Mouse (Mus musculus): Measurements from ENCODE around the gene Preb. TPM values are rescaled to one million over a fixed set of nuclear protein-coding genes. Genes with fewer than 3 reads are reported as not detected.

Gene Preb
- polyA plus RNA-seq (2015; fragmentation: Illumina TruSeq; extraction: RNeasy Lipid Tissue Mini Kit (QIAGEN cat#74804); ENCODE audit: insufficient read depth, low replicate concordance): 147 TPM

GRCm38 (mm10) chr5:30959966-30960501, at the start of gene Preb:
Gene Preb (minus strand): TSS chr5:30960361.

GRCm38 (mm10) chr5:30968416-30968815, 8.3 kb upstream of the Preb start, which contains the start of gene Tcf23:
Gene Tcf23 (plus strand): TSS chr5:30968662.

GRCm38 (mm10) chr5:30944956-30945781, 15.0 kb downstream of the Preb start, which contains the start of gene Cgref1:
Gene Cgref1 (minus strand): TSS chr5:30945591.

DNA sequence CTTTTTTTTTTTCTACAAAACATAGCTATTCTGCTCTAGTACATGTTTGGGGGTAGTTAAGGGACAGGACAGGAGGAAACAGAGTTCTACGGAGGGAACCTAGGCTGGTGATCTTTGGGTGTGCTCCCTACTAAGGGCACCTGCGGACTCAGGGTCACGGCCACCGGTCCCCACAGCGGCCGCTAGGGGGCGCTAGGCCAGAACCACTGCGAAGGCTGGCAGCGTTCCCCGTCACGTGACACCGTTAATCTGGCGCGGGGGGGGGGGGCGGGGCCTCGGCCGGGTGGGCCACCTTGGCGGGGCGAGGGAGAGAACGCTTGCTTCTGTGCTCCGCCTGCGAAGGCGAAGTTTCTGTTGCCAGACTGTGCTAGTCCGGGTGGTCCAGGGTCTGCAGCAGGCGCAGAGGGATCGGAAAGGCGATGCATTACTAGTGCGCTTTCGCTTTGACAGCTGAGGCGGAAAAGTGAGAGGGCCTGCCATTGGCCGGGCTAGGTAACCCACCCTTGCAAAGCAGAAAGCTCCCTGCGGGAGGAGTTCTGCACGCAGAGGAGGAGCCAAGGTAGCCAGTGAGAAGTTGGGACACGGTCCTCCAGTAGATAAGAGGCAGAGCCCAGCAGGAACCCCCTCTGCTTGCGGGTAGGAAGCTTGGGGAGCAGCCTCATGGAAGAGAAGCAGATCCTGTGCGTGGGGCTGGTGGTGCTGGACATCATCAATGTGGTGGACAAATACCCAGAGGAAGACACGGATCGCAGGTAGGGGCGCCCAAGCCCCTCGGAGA, 38.7 kb downstream of the Preb start, which contains the start of gene Khk:
Gene Khk (plus strand): TSS at position 176 of the 778 bp plus-strand sequence.

GRCm38 (mm10) chr5:30913060-30913841, 46.9 kb downstream of the Preb start, which contains the start of gene Emilin1:
Gene Emilin1 (plus strand): TSS chr5:30913402.

GRCm38 (mm10) chr5:30907413-30908059, 52.6 kb downstream of the Preb start, which contains the start of gene Ost4:
Gene Ost4 (minus strand): TSS chr5:30907788.

Other genes starting within 250 kb of the Preb start
- gene Dpysl5, start 248.8 kb downstream of the Preb start, polyA plus RNA-seq (2015; fragmentation: Illumina TruSeq; extraction: RNeasy Lipid Tissue Mini Kit (QIAGEN cat#74804); ENCODE audit: insufficient read depth, low replicate concordance): 0.04 TPM
- 10.2 TPM for gene Mapre3, start 145.7 kb downstream of the Preb start, polyA plus RNA-seq (2015; fragmentation: Illumina TruSeq; extraction: RNeasy Lipid Tissue Mini Kit (QIAGEN cat#74804); ENCODE audit: insufficient read depth, low replicate concordance)
- gene Tmem214, start 92.3 kb downstream of the Preb start, polyA plus RNA-seq (2015; fragmentation: Illumina TruSeq; extraction: RNeasy Lipid Tissue Mini Kit (QIAGEN cat#74804); ENCODE audit: insufficient read depth, low replicate concordance): 22.5 TPM
- gene Agbl5, start 71.7 kb downstream of the Preb start, polyA plus RNA-seq (2015; fragmentation: Illumina TruSeq; extraction: RNeasy Lipid Tissue Mini Kit (QIAGEN cat#74804); ENCODE audit: insufficient read depth, low replicate concordance): 9.6 TPM
- 182 TPM for gene Ost4, start 52.6 kb downstream of the Preb start, polyA plus RNA-seq (2015; fragmentation: Illumina TruSeq; extraction: RNeasy Lipid Tissue Mini Kit (QIAGEN cat#74804); ENCODE audit: insufficient read depth, low replicate concordance)
- 12.1 TPM for gene Emilin1, start 47.0 kb downstream of the Preb start, polyA plus RNA-seq (2015; fragmentation: Illumina TruSeq; extraction: RNeasy Lipid Tissue Mini Kit (QIAGEN cat#74804); ENCODE audit: insufficient read depth, low replicate concordance)
- 8.0 TPM for gene Khk, start 38.9 kb downstream of the Preb start, polyA plus RNA-seq (2015; fragmentation: Illumina TruSeq; extraction: RNeasy Lipid Tissue Mini Kit (QIAGEN cat#74804); ENCODE audit: insufficient read depth, low replicate concordance)
- gene Cgref1, start 14.8 kb downstream of the Preb start, polyA plus RNA-seq (2015; fragmentation: Illumina TruSeq; extraction: RNeasy Lipid Tissue Mini Kit (QIAGEN cat#74804); ENCODE audit: insufficient read depth, low replicate concordance): not detected
- gene Tcf23, start 8.3 kb upstream of the Preb start, polyA plus RNA-seq (2015; fragmentation: Illumina TruSeq; extraction: RNeasy Lipid Tissue Mini Kit (QIAGEN cat#74804); ENCODE audit: insufficient read depth, low replicate concordance): 0.54 TPM
- gene Atraid, start 88.0 kb upstream of the Preb start, polyA plus RNA-seq (2015; fragmentation: Illumina TruSeq; extraction: RNeasy Lipid Tissue Mini Kit (QIAGEN cat#74804); ENCODE audit: insufficient read depth, low replicate concordance): 100 TPM
- 5.0 TPM for gene Slc5a6, start 88.6 kb upstream of the Preb start, polyA plus RNA-seq (2015; fragmentation: Illumina TruSeq; extraction: RNeasy Lipid Tissue Mini Kit (QIAGEN cat#74804); ENCODE audit: insufficient read depth, low replicate concordance)
- 12.4 TPM for gene Cad, start 94.4 kb upstream of the Preb start, polyA plus RNA-seq (2015; fragmentation: Illumina TruSeq; extraction: RNeasy Lipid Tissue Mini Kit (QIAGEN cat#74804); ENCODE audit: insufficient read depth, low replicate concordance)
- not detected for gene Dnajc5g, start 145.9 kb upstream of the Preb start, polyA plus RNA-seq (2015; fragmentation: Illumina TruSeq; extraction: RNeasy Lipid Tissue Mini Kit (QIAGEN cat#74804); ENCODE audit: insufficient read depth, low replicate concordance)
- not detected for gene Slc30a3, start 147.9 kb upstream of the Preb start, polyA plus RNA-seq (2015; fragmentation: Illumina TruSeq; extraction: RNeasy Lipid Tissue Mini Kit (QIAGEN cat#74804); ENCODE audit: insufficient read depth, low replicate concordance)
- gene Trim54, start 156.4 kb upstream of the Preb start, polyA plus RNA-seq (2015; fragmentation: Illumina TruSeq; extraction: RNeasy Lipid Tissue Mini Kit (QIAGEN cat#74804); ENCODE audit: insufficient read depth, low replicate concordance): not detected
- not detected for gene Ucn, start 178.5 kb upstream of the Preb start, polyA plus RNA-seq (2015; fragmentation: Illumina TruSeq; extraction: RNeasy Lipid Tissue Mini Kit (QIAGEN cat#74804); ENCODE audit: insufficient read depth, low replicate concordance)
- gene Mpv17, start 193.9 kb upstream of the Preb start, polyA plus RNA-seq (2015; fragmentation: Illumina TruSeq; extraction: RNeasy Lipid Tissue Mini Kit (QIAGEN cat#74804); ENCODE audit: insufficient read depth, low replicate concordance): 37.0 TPM
- gene Gm29609, start 219.6 kb upstream of the Preb start, polyA plus RNA-seq (2015; fragmentation: Illumina TruSeq; extraction: RNeasy Lipid Tissue Mini Kit (QIAGEN cat#74804); ENCODE audit: insufficient read depth, low replicate concordance): 2.1 TPM
- 116 TPM for gene Gtf3c2, start 219.8 kb upstream of the Preb start, polyA plus RNA-seq (2015; fragmentation: Illumina TruSeq; extraction: RNeasy Lipid Tissue Mini Kit (QIAGEN cat#74804); ENCODE audit: insufficient read depth, low replicate concordance)
- gene Snx17, start 232.9 kb upstream of the Preb start, polyA plus RNA-seq (2015; fragmentation: Illumina TruSeq; extraction: RNeasy Lipid Tissue Mini Kit (QIAGEN cat#74804); ENCODE audit: insufficient read depth, low replicate concordance): 97.0 TPM
- gene Eif2b4, start 233.1 kb upstream of the Preb start, polyA plus RNA-seq (2015; fragmentation: Illumina TruSeq; extraction: RNeasy Lipid Tissue Mini Kit (QIAGEN cat#74804); ENCODE audit: insufficient read depth, low replicate concordance): 17.1 TPM
- gene Zfp513, start 241.9 kb upstream of the Preb start, polyA plus RNA-seq (2015; fragmentation: Illumina TruSeq; extraction: RNeasy Lipid Tissue Mini Kit (QIAGEN cat#74804); ENCODE audit: insufficient read depth, low replicate concordance): 14.9 TPM